Mouse (Mus musculus): ENCODE measurements around the gene Fam111a. TPM values are rescaled to one million over a fixed set of nuclear protein-coding genes. Genes with fewer than 3 reads are reported as not detected.

Fam111a gene
- total RNA-seq, 2 experiments from 2014 or later = 3.9 to 5.5 TPM

- intact Hi-C loops (cut with DNase I; ENCODE audit: low total_unique reads) = loop anchor here (5.0 to 10.0 kb wide), 3 partner anchors 52 to 208 kb away; partner anchors contain the start of gene Fam111a
These were observed 51.5 kb downstream of the Fam111a start for GRCm38 (mm10) chr19:12597073-12597405.

GRCm38 (mm10) chr19:12598674-12599073, 53.1 kb downstream of the Fam111a start:
- DNase-seq = no peak
- intact Hi-C loops (cut with DNase I; ENCODE audit: low total_unique reads) = loop anchor here (5.0 to 10.0 kb wide), 3 partner anchors 54 to 206 kb away; partner anchors contain the start of gene Fam111a

More at GRCm38 (mm10) chr19:12597073-12597405, 51.5 kb downstream of the Fam111a start:
- no peak for DNase-seq

GRCm38 (mm10) chr19:12599674-12600073, 54.1 kb downstream of the Fam111a start, which contains the start of gene Gm4952:
Gm4952 (plus strand) TSS chr19:12599974.
- intact Hi-C loops (cut with DNase I; ENCODE audit: low total_unique reads) = loop anchor here (5.0 to 10.0 kb wide), 3 partner anchors 55 to 205 kb away; partner anchors contain the start of gene Fam111a
- DNase-seq = no peak

GRCm38 (mm10) chr19:12600684-12601480, 55.3 kb downstream of the Fam111a start:
- no peak for DNase-seq

GRCm38 (mm10) chr19:12608336-12608735, 62.8 kb downstream of the Fam111a start:
- intact Hi-C loops (cut with DNase I; ENCODE audit: low total_unique reads) = no loop called here

More at GRCm38 (mm10) chr19:12600684-12601480, 55.3 kb downstream of the Fam111a start:
- intact Hi-C loops (cut with DNase I; ENCODE audit: low total_unique reads) = no loop called here

GRCm38 (mm10) chr19:12613646-12614045, 68.1 kb downstream of the Fam111a start:
- no peak for DNase-seq
- intact Hi-C loops (cut with DNase I; ENCODE audit: low total_unique reads) = no loop called here

More at GRCm38 (mm10) chr19:12608336-12608735, 62.8 kb downstream of the Fam111a start:
- DNase-seq = no peak

GRCm38 (mm10) chr19:12633176-12633575, 87.6 kb downstream of the Fam111a start, which contains the start of gene Glyat:
Glyat (plus strand) TSS chr19:12633308.
- no peak for DNase-seq
- intact Hi-C loops (cut with DNase I; ENCODE audit: low total_unique reads) = no loop called here

- DNase-seq = no peak
- intact Hi-C loops (cut with DNase I; ENCODE audit: low total_unique reads) = no loop called here
These were observed 88.7 kb downstream of the Fam111a start for GRCm38 (mm10) chr19:12634259-12634658.

GRCm38 (mm10) chr19:12634963-12635362, 89.4 kb downstream of the Fam111a start:
- DNase-seq = no peak
- intact Hi-C loops (cut with DNase I; ENCODE audit: low total_unique reads) = no loop called here

GRCm38 (mm10) chr19:12636863-12637262, 91.3 kb downstream of the Fam111a start:
- DNase-seq = no peak
- intact Hi-C loops (cut with DNase I; ENCODE audit: low total_unique reads) = no loop called here

- DNase-seq = no peak
These were observed 92.5 kb downstream of the Fam111a start for GRCm38 (mm10) chr19:12638049-12638448.

More at GRCm38 (mm10) chr19:12638049-12638448, 92.5 kb downstream of the Fam111a start:
- intact Hi-C loops (cut with DNase I; ENCODE audit: low total_unique reads) = no loop called here

Other genes with a start within 250 kb of the Fam111a start
- not detected for gene Olfr1436, start 246.6 kb upstream of the Fam111a start, total RNA-seq (2021)
- gene Olfr1437, start 220.6 kb upstream of the Fam111a start, total RNA-seq (2021) = not detected
- gene Olfr1438-ps1, start 209.8 kb upstream of the Fam111a start, total RNA-seq (2021) = not detected
- not detected for gene Olfr1440, start 158.5 kb upstream of the Fam111a start, total RNA-seq (2021)
- not detected for gene Olfr1441, start 128.3 kb upstream of the Fam111a start, total RNA-seq (2021)
- gene Pfpl, start 117.8 kb upstream of the Fam111a start, total RNA-seq (2021) = not detected
- 1 to 10 TPM; 1.5 to 1.6 TPM for gene Mpeg1, start 85.0 kb upstream of the Fam111a start, total RNA-seq (2021)
- gene Dtx4, start 44.3 kb upstream of the Fam111a start, total RNA-seq (2021) = 10 to 100 TPM; 10.1 to 14.1 TPM
- not detected for gene Gm4952, start 54.2 kb downstream of the Fam111a start, total RNA-seq (2021)
- gene Glyat, start 87.6 kb downstream of the Fam111a start, total RNA-seq (2021) = under 1 TPM in 1 of 2 experiments, not detected in 1; 0.06 TPM
- gene Olfr1442, start 124.7 kb downstream of the Fam111a start, total RNA-seq (2021) = not detected
- gene Olfr1443, start 132.4 kb downstream of the Fam111a start, total RNA-seq (2021) = not detected
- gene Keg1, start 150.0 kb downstream of the Fam111a start, total RNA-seq (2021) = not detected
- 1 to 10 TPM; 2.3 to 4.3 TPM for gene Cntf, start 219.9 kb downstream of the Fam111a start, total RNA-seq (2021)